ENCODE assay signal across 15 mouse cellular contexts in genomic region chr5:71753966-71754365, GRCm38 (mm10).
"Had no signal": no experiment of that assay in that cellular context is flagged by ENCODE, and none has a peak within 500 bp of the region (broad histone marks: within the 10 kb centered on the region; RNA-seq: fewer than 3 reads in every experiment).

No protein-coding gene starts in this region.

- H3K27ac ChIP-seq: kidney, embryonic 15.5 days; left cerebral cortex, adult 2 months; limb, embryonic 12.5 days; liver, embryonic 13.5 days; midbrain, embryonic 10.5 days; neural tube, embryonic 15.5 days had no signal

- H3K9me3 ChIP-seq: kidney, embryonic 15.5 days; limb, embryonic 12.5 days; liver, embryonic 13.5 days; midbrain, embryonic 10.5 days; neural tube, embryonic 15.5 days had no signal

- H3K27me3 ChIP-seq: kidney, embryonic 15.5 days; limb, embryonic 12.5 days; liver, embryonic 13.5 days; neural tube, embryonic 15.5 days had no signal

- ATAC-seq: liver, postnatal 0 days had no signal

- H3K9ac ChIP-seq: kidney, embryonic 15.5 days; limb, embryonic 12.5 days; liver, embryonic 13.5 days; liver, postnatal 0 days; neural tube, embryonic 15.5 days had no signal

- H3K36me3 ChIP-seq: kidney, embryonic 15.5 days; limb, embryonic 12.5 days; liver, embryonic 13.5 days; midbrain, embryonic 10.5 days; neural tube, embryonic 15.5 days had no signal

- H3K4me2 ChIP-seq: kidney, embryonic 15.5 days; limb, embryonic 12.5 days; liver, embryonic 13.5 days; neural tube, embryonic 15.5 days had no signal

- H3K4me1 ChIP-seq: kidney, embryonic 15.5 days; limb, embryonic 12.5 days; liver, embryonic 13.5 days; midbrain, embryonic 10.5 days; neural tube, embryonic 15.5 days had no signal

- DNase-seq: kidney, postnatal 14 days; liver; liver, embryonic 13.5 days; liver, postnatal 0 days; midbrain, embryonic 14.5 days; right cerebral cortex, postnatal 4 days; spleen, adult 18-20 months; thymus, adult 18-20 months; thymus, postnatal 14 days had no signal

- H3K4me3 ChIP-seq: kidney, embryonic 15.5 days; left cerebral cortex, adult 2 months; limb, embryonic 12.5 days; liver, embryonic 13.5 days; midbrain, embryonic 10.5 days; myocyte; neural tube, embryonic 15.5 days had no signal
